Mouse (Mus musculus) cerebellum, adult 2 months (tissue): ENCODE results near the gene Myt1l.

Experiments used
- CTCF ChIP-seq: fragments of 200-500 bp; IDR thresholded peaks from 2 replicates; pipeline ENCODE4 v1.5.1; 2011; ENCODE audit warnings: low read depth, mild to moderate bottlenecking, control low read depth, low read length, moderate library complexity, borderline replicate concordance; ENCODE audit not compliant: insufficient read depth
- POLR2A ChIP-seq: fragments of 200-500 bp; IDR thresholded peaks from 2 replicates; pipeline ENCODE4 v1.6.1; 2011; ENCODE audit warnings: low read length, control low read depth, borderline replicate concordance; ENCODE audit not compliant: insufficient read depth

- TF ChIP-seq CTCF: no peak
- no peak for TF ChIP-seq POLR2A
Measured at GRCm38 (mm10) chr12:29697526-29698500, 169.6 kb downstream of the Myt1l start.
